Mouse (Mus musculus) MEL (cell line): ENCODE results near the gene Ms4a18. TPM values are rescaled to one million over a fixed set of nuclear protein-coding genes. Genes with fewer than 3 reads are reported as not detected.

ENCODE experiments used
- DNase-seq: peaks from one replicate; pipeline ENCODE4 v3.0.0; 2011; ENCODE audit warnings: low read depth, low spot score
- H3K27ac ChIP-seq: 2 replicates; pipeline ENCODE4 v1.5.1; 2012; ENCODE audit warnings: low read depth, mild to moderate bottlenecking, control low read depth, low read length, moderate library complexity; ENCODE audit not compliant: control insufficient read depth
- H3K27me3 ChIP-seq, 2 experiments: fragments of 150-350 bp in 1 of 2; sonication (generic) in 1 of 2; 2 replicates each; pipeline ENCODE4 v1.6.1; 2012; ENCODE audit warnings: low read length in 2 of 2, mild to moderate bottlenecking in 2 of 2, improper control_type of control experiment in 1 of 2, moderate library complexity in 1 of 2; ENCODE audit not compliant: insufficient read depth in 2 of 2, control insufficient read depth in 1 of 2
- H3K36me3 ChIP-seq, 2 experiments: 2 replicates each; pipeline ENCODE4 v1.6.1; 2012 to 2014; ENCODE audit warnings: low read length in 2 of 2, improper control_type of control experiment in 1 of 2, inconsistent platforms in 1 of 2, mild to moderate bottlenecking in 1 of 2; ENCODE audit not compliant: insufficient read depth in 2 of 2, control insufficient read depth in 1 of 2
- H3K4me1 ChIP-seq, 2 experiments: fragments of 150-350 bp in 1 of 2; sonication (generic) in 1 of 2; 2 replicates each; pipeline ENCODE4 v1.6.1; 2012; ENCODE audit warnings: low read length in 2 of 2, improper control_type of control experiment in 1 of 2, mild to moderate bottlenecking in 1 of 2; ENCODE audit not compliant: insufficient read depth in 2 of 2, control insufficient read depth in 1 of 2
- H3K4me3 ChIP-seq, 2 experiments: fragments of 150-350 bp in 1 of 2; sonication (generic) in 1 of 2; 2 replicates each; pipeline ENCODE4 v1.5.1; 2012; ENCODE audit warnings: low read depth in 2 of 2, low read length in 2 of 2, mild to moderate bottlenecking in 2 of 2, moderate library complexity in 2 of 2, control low read depth in 1 of 2, improper control_type of control experiment in 1 of 2; ENCODE audit not compliant: control insufficient read depth in 1 of 2, insufficient read depth in 1 of 2
- H3K79me2 ChIP-seq: 2 replicates; pipeline ENCODE4 v1.6.1; 2012; ENCODE audit warnings: mild to moderate bottlenecking, low read length, moderate library complexity; ENCODE audit not compliant: control insufficient read depth, poor library complexity, insufficient read depth
- H3K9ac ChIP-seq: 2 replicates; pipeline ENCODE4 v1.6.1; 2012; ENCODE audit warnings: low read depth, mild to moderate bottlenecking, control low read depth, low read length, moderate library complexity; ENCODE audit not compliant: control insufficient read depth, poor library complexity, severe bottlenecking
- H3K9me3 ChIP-seq: fragments of 150-350 bp; sonication (generic); replicated peaks from 2 replicates; pipeline ENCODE4 v1.6.1; 2012; ENCODE audit warnings: mild to moderate bottlenecking, low read length, improper control_type of control experiment, moderate library complexity; ENCODE audit not compliant: insufficient read depth
- CHD1 ChIP-seq: IDR thresholded peaks from 2 replicates; pipeline ENCODE4 v1.6.1; 2012; ENCODE audit warnings: low read depth, mild to moderate bottlenecking, inconsistent platforms, low read length, improper control_type of control experiment
- CHD2 ChIP-seq: IDR thresholded peaks from 2 replicates; pipeline ENCODE4 v1.6.1; 2011; ENCODE audit warnings: low read length, improper control_type of control experiment
- CTCF ChIP-seq, 3 experiments: IDR thresholded peaks in 2 of 3; conservative IDR thresholded peaks in 1 of 3; 2 replicates each; pipeline ENCODE4 v1.5.1; 2011 to 2012; ENCODE audit warnings: low read length in 3 of 3, low read depth in 2 of 3, mild to moderate bottlenecking in 2 of 3, improper control_type of control experiment in 1 of 3, inconsistent platforms in 1 of 3, mixed read lengths in 1 of 3, moderate library complexity in 1 of 3; ENCODE audit not compliant: control insufficient read depth in 1 of 3, insufficient read depth in 1 of 3, poor library complexity in 1 of 3, severe bottlenecking in 1 of 3
- EP300 ChIP-seq, 2 experiments: IDR thresholded peaks; 2 replicates each; pipeline ENCODE4 v1.6.1; 2011; ENCODE audit warnings: improper control_type of control experiment in 2 of 2, low read length in 2 of 2, low read depth in 1 of 2, mild to moderate bottlenecking in 1 of 2
- ETS1 ChIP-seq: IDR thresholded peaks from 2 replicates; pipeline ENCODE4 v1.6.1; 2012; ENCODE audit warnings: low read depth, mild to moderate bottlenecking, inconsistent platforms, low read length, improper control_type of control experiment, moderate library complexity
- GABPA ChIP-seq: IDR thresholded peaks from 2 replicates; pipeline ENCODE4 v1.6.1; 2012; ENCODE audit warnings: low read depth, mild to moderate bottlenecking, inconsistent platforms, low read length, improper control_type of control experiment, moderate library complexity
- GATA1 ChIP-seq: IDR thresholded peaks from 2 replicates; pipeline ENCODE4 v1.6.1; 2011; ENCODE audit warnings: low read depth, low read length, improper control_type of control experiment
- MAFK ChIP-seq: IDR thresholded peaks from 2 replicates; pipeline ENCODE4 v1.6.1; 2011; ENCODE audit warnings: low read depth, mild to moderate bottlenecking, low read length, improper control_type of control experiment, borderline replicate concordance
- MAZ ChIP-seq: IDR thresholded peaks from 2 replicates; pipeline ENCODE4 v1.6.1; 2012; ENCODE audit warnings: low read depth, mild to moderate bottlenecking, inconsistent platforms, low read length, improper control_type of control experiment
- MYB ChIP-seq: IDR thresholded peaks from 2 replicates; pipeline ENCODE4 v1.6.1; 2011; ENCODE audit warnings: mild to moderate bottlenecking, low read depth, low read length, improper control_type of control experiment
- MYC ChIP-seq: IDR thresholded peaks from 2 replicates; pipeline ENCODE4 v1.6.1; 2011; ENCODE audit warnings: low read depth, mild to moderate bottlenecking, low read length, improper control_type of control experiment, moderate library complexity
- NELFE ChIP-seq: IDR thresholded peaks from 2 replicates; pipeline ENCODE4 v1.6.1; 2011; ENCODE audit warnings: low read depth, low read length, improper control_type of control experiment
- NRF1 ChIP-seq: IDR thresholded peaks from 2 replicates; pipeline ENCODE4 v1.6.1; 2014; ENCODE audit warnings: low read depth, mild to moderate bottlenecking, inconsistent platforms, low read length, improper control_type of control experiment, moderate library complexity; ENCODE audit not compliant: poor library complexity, insufficient read depth, severe bottlenecking
- POLR2A ChIP-seq, 2 experiments: IDR thresholded peaks; 2 replicates each; pipeline ENCODE4 v1.6.1; 2011 to 2012; ENCODE audit warnings: low read length in 2 of 2, mild to moderate bottlenecking in 2 of 2, control low read depth in 1 of 2, improper control_type of control experiment in 1 of 2, low read depth in 1 of 2, moderate library complexity in 1 of 2; ENCODE audit not compliant: control insufficient read depth in 1 of 2, insufficient read depth in 1 of 2, poor library complexity in 1 of 2
- POLR2AphosphoS5 ChIP-seq: IDR thresholded peaks from 2 replicates; pipeline ENCODE4 v1.6.1; 2012; ENCODE audit warnings: low read depth, borderline replicate concordance, mild to moderate bottlenecking, inconsistent platforms, low read length, moderate library complexity, mixed read lengths
- RAD21 ChIP-seq: IDR thresholded peaks from 2 replicates; pipeline ENCODE4 v1.6.1; 2011; ENCODE audit warnings: mild to moderate bottlenecking, low read depth, low read length, improper control_type of control experiment
- RCOR1 ChIP-seq: IDR thresholded peaks from 2 replicates; pipeline ENCODE4 v1.6.1; 2012; ENCODE audit warnings: low read depth, mild to moderate bottlenecking, inconsistent platforms, low read length, improper control_type of control experiment
- SMC3 ChIP-seq: IDR thresholded peaks from 2 replicates; pipeline ENCODE4 v1.6.1; 2011; ENCODE audit warnings: low read depth, low read length, improper control_type of control experiment
- USF1 ChIP-seq: IDR thresholded peaks from 2 replicates; pipeline ENCODE4 v1.6.1; 2014; ENCODE audit warnings: low read depth, mild to moderate bottlenecking, inconsistent platforms, low read length, improper control_type of control experiment, moderate library complexity
- ZC3H11A ChIP-seq: IDR thresholded peaks from 2 replicates; pipeline ENCODE4 v1.6.1; 2012; ENCODE audit warnings: low read depth, mild to moderate bottlenecking, inconsistent platforms, low read length, improper control_type of control experiment
- ZKSCAN1 ChIP-seq: IDR thresholded peaks from 2 replicates; pipeline ENCODE4 v1.6.1; 2012; ENCODE audit warnings: low read depth, mild to moderate bottlenecking, inconsistent platforms, low read length, improper control_type of control experiment, moderate library complexity
- polyA plus RNA-seq, 2 experiments: library from polyadenylated mRNA; stranded (reverse) in 1 of 2; unstranded in 1 of 2; fragments of >175 nt in 1 of 2; fragments of >200 nt in 1 of 2; gene quantifications; 2 replicates each; pipeline versions ENCODE4 v1.2.1 to v1.2.4; 2012; ENCODE audit warnings: low replicate concordance in 2 of 2, low read depth in 1 of 2; ENCODE audit not compliant: insufficient read length in 2 of 2, insufficient read depth in 1 of 2, missing spikeins in 1 of 2
- total RNA-seq: library from RNA; depleted of rRNA; stranded (reverse); fragments of 300-350 nt; gene quantifications from 2 replicates; pipeline ENCODE4 v1.2.3, GENCODE M21; 2012

The Ms4a18 gene
- total and polyA plus RNA-seq, 3 experiments: not detected

DNA sequence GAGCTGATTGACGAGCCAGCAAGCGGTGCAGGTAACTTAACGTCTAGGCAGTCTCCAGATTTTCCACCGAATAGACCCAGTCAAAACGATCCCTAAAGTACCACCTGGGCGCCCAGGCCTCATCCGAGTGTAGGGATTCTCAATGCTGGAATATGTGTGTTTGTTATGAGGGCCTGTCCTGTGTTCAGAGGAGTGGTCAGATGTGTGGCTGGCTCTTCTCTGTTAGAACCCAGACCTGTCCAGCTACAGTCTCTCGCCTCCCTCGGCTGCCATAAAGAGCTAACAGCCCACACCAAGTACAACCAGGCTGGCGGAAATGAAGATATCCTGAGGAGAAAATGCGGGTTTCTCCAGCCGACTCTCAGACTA, 57.9 kb downstream of the Ms4a18 start:
- Histone ChIP-seq H3K36me3 (no peaks in the 10 kb centered on the region), H3K27ac (no peak overlapping the region), H3K4me1 (no peaks in the 10 kb centered on the region), H3K79me2 (no peaks in the 10 kb centered on the region), H3K9me3 (no peaks in the 10 kb centered on the region), H3K27me3 (peaks cover 8 to 13% of the 10 kb centered on the region in 2 experiments), H3K4me3 (no peak overlapping the region), H3K9ac (no peak overlapping the region)
- DNase-seq: no peak
- TF ChIP-seq ZC3H11A (no peak), RAD21 (no peak), EP300 (IDR thresholded peaks at IDR 0.05; ENCODE audit: low read depth in 1 of 2, low read length in 2 of 2) (no peak), POLR2A (IDR thresholded peaks at IDR 0.05; ENCODE audit: control insufficient read depth in 1 of 2, insufficient read depth in 1 of 2, low read depth in 1 of 2, low read length in 2 of 2, poor library complexity in 1 of 2) (no peak), CTCF (IDR thresholded peaks at IDR 0.05 in 2 of 3, conservative IDR thresholded peaks at IDR 0.05 in 1 of 3; ENCODE audit: control insufficient read depth in 1 of 3, insufficient read depth in 1 of 3, low read depth in 2 of 3, low read length in 3 of 3, poor library complexity in 1 of 3, severe bottlenecking in 1 of 3) (no peak), MYB (no peak), NELFE (no peak), ETS1 (no peak), USF1 (no peak), GATA1 (no peak), CHD1 (no peak), CHD2 (no peak), ZKSCAN1 (no peak)

DNA sequence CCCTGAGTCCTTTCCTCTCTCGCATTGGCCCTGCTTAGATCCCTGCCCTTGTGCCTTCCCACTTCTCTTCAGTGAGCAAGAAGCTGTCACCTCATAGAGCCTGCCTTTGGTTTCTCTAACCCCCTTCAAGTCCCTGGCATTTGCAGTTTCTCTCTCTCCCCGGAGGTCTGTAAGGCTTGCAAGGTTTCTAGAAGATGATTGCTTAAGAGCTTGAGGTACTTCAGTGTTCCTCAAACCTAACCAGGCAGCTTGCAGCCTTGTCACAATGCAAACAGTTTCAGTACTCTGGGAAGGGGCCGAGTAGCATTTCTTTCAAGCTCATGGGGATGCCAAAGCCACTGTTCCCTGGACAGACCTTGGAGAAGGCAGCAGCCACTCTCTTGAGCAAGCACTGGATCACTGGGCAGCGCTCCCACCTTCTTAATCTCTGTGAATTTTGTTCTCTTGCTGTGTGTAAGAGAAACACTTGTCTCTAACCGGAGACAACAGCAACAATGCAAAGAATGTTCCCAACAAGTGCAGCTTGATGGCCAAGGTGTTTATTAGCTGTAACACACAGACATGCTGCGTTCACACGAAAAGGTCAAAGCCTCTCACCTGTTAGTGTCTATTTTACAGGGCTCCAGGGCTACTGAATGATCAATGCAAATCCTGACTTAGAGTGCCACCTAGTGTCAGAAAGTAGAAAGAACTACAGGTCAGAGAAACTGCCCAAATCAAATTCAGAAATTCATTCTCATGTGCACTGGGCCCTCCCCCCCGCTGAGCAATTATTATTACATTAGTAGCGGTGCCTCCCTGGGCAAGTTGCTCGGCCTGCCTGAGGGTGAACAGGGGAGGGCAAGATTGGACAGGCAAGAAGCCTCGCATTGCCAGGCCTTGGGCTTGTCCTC, 58.5 kb downstream of the Ms4a18 start:
- Histone ChIP-seq H3K27ac (no peak overlapping the region), H3K9ac (no peak overlapping the region), H3K79me2 (no peaks in the 10 kb centered on the region), H3K27me3 (peaks cover 5 to 8% of the 10 kb centered on the region in 2 experiments; a peak in 3 of 4 replicates), H3K4me1 (no peaks in the 10 kb centered on the region), H3K36me3 (no peaks in the 10 kb centered on the region), H3K9me3 (no peaks in the 10 kb centered on the region), H3K4me3 (no peak overlapping the region)
- TF ChIP-seq GATA1 (no peak), CHD1 (no peak), NRF1 (no peak), SMC3 (peak; percentile 88), MAFK (no peak), RCOR1 (no peak), MAZ (no peak), CTCF (IDR thresholded peaks at IDR 0.05 in 2 of 3, conservative IDR thresholded peaks at IDR 0.05 in 1 of 3; ENCODE audit: control insufficient read depth in 1 of 3, insufficient read depth in 1 of 3, low read depth in 2 of 3, low read length in 3 of 3, poor library complexity in 1 of 3, severe bottlenecking in 1 of 3) (peak; percentile 36 to 95 (median 57)), GABPA (no peak), ZC3H11A (peak; percentile 92), MYC (no peak), RAD21 (peak; percentile 98), POLR2AphosphoS5 (no peak)
- peak; percentile 76 for DNase-seq
